In genomic region chr1:143054451-143055024, GRCm38 (mm10) we compare ENCODE assay signal across 25 mouse cellular contexts.
"Had no signal": no experiment of that assay in that cellular context is flagged by ENCODE, and none has a peak within 500 bp of the region (broad histone marks: within the 10 kb centered on the region; RNA-seq: fewer than 3 reads in every experiment).

No protein-coding gene starts in this region.

- H3K36me3 ChIP-seq: heart, embryonic 13.5 days; heart, embryonic 15.5 days; hindbrain, embryonic 12.5 days; intestine, embryonic 15.5 days; limb, embryonic 12.5 days; liver, embryonic 13.5 days; liver, embryonic 15.5 days had no signal

- DNase-seq: gastrocnemius, postnatal 14 days; gastrocnemius, postnatal 36 days; heart, adult 11 months; heart, adult 2 months; heart, postnatal 14 days; heart, postnatal 36 days; kidney, adult 18-20 months; kidney, adult 8-10 months; kidney, postnatal 10 days; kidney, postnatal 25 days; kidney, postnatal 4 days; liver; liver, embryonic 13.5 days had no signal

- H3K27ac ChIP-seq: heart, adult 2 months; heart, embryonic 13.5 days; heart, embryonic 15.5 days; hindbrain, embryonic 12.5 days; hindbrain, embryonic 14.5 days; intestine, embryonic 15.5 days; limb, embryonic 12.5 days; liver, embryonic 13.5 days; liver, embryonic 15.5 days had no signal

- H3K9ac ChIP-seq: heart, embryonic 13.5 days; heart, embryonic 15.5 days; hindbrain, embryonic 12.5 days; hindbrain, embryonic 14.5 days; intestine, embryonic 15.5 days; limb, embryonic 12.5 days; liver, embryonic 13.5 days; liver, embryonic 15.5 days had no signal

- ATAC-seq: hindbrain, embryonic 16.5 days; inflammation-experienced regulatory T-cells, adult 6 months; intestine, embryonic 15.5 days; intestine, postnatal 0 days had no signal

- H3K9me3 ChIP-seq: heart, embryonic 13.5 days; heart, embryonic 15.5 days; hindbrain, embryonic 12.5 days; intestine, embryonic 15.5 days; limb, embryonic 12.5 days; liver, embryonic 13.5 days; liver, embryonic 15.5 days had no signal

- H3K4me1 ChIP-seq: heart, embryonic 13.5 days; heart, embryonic 15.5 days; hindbrain, embryonic 12.5 days; intestine, embryonic 15.5 days; limb, embryonic 12.5 days; liver, embryonic 13.5 days; liver, embryonic 15.5 days had no signal

- H3K4me2 ChIP-seq: heart, embryonic 11.5 days; heart, embryonic 13.5 days; heart, embryonic 15.5 days; hindbrain, embryonic 12.5 days; hindbrain, embryonic 14.5 days; intestine, embryonic 15.5 days; limb, embryonic 12.5 days; liver, embryonic 11.5 days; liver, embryonic 13.5 days; liver, embryonic 15.5 days had no signal

- H3K27me3 ChIP-seq: heart, embryonic 13.5 days; heart, embryonic 15.5 days; hindbrain, embryonic 12.5 days; intestine, embryonic 15.5 days; limb, embryonic 12.5 days; liver, embryonic 13.5 days; liver, embryonic 15.5 days had no signal

- H3K4me3 ChIP-seq: heart, adult 2 months; heart, embryonic 13.5 days; heart, embryonic 15.5 days; hindbrain, embryonic 12.5 days; intestine, embryonic 15.5 days; limb, embryonic 12.5 days; liver, embryonic 13.5 days; liver, embryonic 15.5 days had no signal
